Mouse (Mus musculus) gastrocnemius, adult 18-20 months (tissue): Measurements from ENCODE around the gene Nanos2. TPM values are rescaled to one million over a fixed set of nuclear protein-coding genes. Genes with fewer than 3 reads are reported as not detected.

Source experiments
- DNase-seq: peaks from one replicate; pipeline ENCODE4 v3.0.0; 2021; ENCODE audit warnings: low spot score
- total RNA-seq, 2 experiments: library from RNA; stranded (reverse); gene quantifications; 2 replicates each; pipeline ENCODE4 v1.2.3; 2021

Gene Nanos2
- total RNA-seq, 2 experiments from 2014 or later = not detected

DNA sequence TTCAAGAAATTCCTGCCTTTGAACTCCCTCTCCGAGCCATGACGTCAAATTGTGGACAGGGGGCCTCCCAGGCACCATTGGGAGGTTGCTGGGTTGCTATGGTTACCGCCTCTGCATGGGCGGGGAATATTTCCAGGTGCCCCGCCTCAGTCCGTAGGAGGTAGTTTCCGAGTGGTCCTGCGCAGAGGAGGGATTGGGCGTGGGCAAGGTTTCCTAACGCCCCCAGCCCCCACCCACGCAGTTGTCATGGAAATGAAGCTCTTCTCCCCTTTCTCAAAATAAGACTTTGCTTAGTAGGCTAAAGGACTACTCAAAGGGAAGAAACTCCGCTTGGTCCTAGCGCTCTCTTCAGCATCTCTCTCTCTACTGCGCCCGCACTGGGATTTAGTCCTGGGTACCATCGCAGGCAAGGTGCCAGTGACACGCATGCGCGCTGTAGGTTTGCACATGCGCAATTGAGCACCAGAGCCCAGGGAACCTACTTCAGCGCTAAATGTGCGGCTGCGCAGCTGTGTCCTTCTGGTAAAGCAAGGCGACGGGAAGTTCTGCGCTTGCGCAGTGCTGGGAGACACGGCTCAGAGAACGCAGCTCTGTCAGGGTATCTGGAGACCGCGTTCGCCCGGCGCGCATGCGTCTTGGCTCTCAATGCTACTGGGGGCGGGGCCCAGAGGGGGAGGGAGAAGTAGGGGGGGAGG lies 3.5 kb downstream of the Nanos2 start, which contains the start of gene Mypop:
TSS of gene Mypop (plus strand) at position 645 of the 695 bp plus-strand sequence.
- peak; percentile 99 for DNase-seq

DNA sequence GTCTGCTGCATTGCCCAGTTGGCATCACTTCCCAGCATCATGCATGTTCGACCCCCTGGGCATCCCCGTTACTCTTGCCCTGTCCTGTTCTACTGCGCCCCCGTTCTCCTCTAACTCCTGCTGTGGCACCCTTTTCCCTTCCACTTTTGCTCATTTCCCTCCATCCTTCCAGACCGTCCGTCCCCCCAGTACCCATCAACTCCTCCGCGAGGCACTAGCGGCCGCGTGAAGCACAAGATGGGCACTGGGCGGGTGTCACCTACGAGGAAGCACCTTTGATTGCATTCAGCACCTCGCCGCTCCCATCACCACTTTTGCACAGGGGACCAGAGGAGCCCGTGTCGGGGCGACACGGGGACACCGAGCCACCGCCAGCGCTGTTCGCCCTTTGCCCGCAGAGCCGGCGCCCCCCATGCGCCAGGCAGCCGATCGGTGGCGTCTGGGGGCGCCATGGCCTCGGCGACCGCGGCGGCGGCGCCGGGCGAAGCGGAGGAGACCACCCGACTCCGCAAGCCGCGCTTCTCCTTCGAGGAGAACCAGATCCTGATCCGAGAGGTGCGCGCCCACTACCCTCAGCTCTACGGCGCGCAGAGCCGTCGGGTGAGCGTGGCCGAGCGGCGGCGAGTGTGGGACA lies 4.6 kb downstream of the Nanos2 start:
- peak; percentile 11 for DNase-seq

DNA sequence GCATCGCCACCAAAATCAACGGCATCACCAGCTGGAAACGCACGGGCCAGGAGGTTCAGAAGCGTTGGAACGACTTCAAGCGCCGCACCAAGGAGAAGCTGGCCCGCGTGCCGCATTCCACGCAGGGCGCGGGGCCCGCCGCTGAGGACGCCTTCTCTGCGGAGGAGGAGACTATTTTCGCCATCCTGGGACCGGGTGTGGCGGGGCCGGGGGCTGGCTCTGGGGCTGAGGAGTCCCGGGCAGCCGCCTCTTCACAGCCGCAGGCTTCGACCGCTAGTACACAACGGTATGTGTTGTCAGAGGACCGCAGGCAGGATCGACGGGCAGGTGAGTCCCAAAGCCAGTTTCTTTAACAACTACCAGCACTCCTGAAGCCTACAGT lies 5.1 kb downstream of the Nanos2 start:
- peak; percentile 28 for DNase-seq

DNA sequence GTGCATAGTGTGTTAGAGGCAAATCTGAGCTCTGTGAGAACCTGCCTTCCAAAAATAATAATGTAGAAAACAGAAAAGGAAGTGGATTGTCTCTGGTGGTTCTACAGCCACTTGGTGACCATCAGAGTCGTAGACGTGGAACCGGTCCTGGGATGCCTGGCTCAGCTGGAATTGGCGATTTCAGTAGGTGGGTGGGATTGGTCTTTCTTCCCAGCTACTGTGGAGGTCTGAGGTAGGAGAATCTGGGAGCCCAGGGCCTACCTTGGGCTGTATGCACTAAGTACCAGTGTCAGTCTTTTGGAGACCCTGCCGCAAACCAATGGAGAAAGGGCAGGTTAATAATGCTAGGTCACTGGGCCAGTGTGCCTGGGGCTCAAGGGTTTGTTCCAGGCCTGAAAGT lies 5.8 kb downstream of the Nanos2 start:
- DNase-seq = no peak

DNA sequence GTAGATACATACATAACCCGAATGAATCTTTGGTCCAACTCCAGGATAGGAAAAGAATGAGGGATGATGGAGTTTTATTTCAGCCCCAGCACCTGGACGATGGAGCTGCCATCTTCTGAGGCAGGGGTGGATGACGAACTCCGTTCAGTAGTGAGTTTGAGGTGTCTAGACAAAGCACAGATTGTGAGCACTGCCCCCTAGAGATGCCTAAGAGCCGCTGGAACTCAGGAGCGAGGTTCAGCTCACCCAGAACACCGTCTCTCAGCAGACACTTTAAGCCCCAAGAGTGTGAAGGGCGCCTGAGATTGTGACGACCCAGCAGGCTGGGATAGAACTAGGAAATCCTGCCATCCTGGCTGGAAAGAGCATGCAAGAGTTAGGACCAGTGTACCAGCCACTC lies 11.6 kb downstream of the Nanos2 start:
- DNase-seq = no peak

DNA sequence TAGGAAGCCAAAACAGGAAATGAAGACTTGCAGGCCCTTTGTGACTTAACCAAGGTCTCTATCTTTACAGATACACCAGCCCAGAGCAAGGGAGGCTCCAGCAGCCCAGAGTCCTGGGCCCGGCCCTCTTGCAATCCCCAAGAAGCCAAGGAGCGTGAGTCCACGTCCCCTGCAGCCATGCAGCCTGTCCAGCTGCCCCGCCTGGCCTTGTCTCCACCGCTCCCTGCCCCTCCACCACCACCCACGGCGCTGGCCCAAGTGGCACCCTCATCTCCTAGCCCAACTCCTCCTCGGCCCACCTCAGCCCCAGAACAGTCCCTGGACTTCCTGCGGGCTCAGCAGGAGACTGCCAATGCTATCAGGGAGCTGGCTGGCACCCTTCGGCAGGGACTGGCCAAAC lies 13.2 kb downstream of the Nanos2 start:
- DNase-seq = no peak

DNA sequence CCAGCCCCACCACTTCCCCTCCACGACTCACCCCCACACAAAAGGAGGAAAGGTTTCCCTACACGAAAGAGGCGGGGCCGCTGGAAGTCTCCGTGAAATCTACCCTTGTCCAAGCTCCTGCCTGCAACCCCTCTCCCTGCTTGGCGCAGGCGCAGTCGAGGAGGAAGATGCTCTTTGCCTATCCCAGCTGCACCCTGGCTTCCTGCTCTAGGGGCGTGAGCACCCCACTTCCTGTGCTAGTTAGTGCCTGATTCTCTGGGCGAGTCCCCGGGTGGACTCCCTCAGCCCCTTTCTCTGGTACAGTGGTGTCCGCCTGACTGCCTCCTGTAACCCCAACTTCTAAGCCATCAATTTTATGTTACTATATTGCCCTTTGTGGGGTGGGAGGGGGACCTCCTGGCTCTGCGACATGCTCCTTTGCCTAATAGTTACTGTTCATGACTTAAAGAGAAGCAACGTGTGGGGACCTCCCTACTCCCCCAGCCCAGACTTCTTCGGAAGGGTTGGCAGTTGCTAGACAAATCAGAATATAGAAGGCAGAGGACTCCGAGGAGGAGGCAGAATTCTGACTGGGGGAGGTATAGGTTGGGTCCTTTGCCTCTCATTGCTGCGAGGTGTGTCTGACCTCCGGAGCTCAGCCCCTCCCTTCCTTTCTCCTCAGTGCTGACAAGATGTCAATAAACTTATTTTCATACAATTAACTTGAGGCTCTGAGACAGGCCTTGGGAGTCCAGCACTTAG lies 14.0 kb downstream of the Nanos2 start:
- peak; percentile 46 for DNase-seq

DNA sequence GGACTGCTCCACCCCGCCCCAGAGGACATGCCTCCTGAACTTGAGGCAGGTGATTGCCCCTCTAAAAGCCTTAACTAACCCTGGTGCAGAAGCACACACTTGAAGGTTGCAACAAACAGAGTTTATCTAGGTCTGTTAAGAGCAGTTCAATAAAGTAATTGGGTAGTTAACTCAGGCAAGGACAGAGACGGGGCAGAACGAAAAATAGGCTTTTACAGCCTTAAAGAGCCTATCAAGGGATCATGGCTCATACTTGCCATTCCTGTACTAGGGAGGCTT lies 14.5 kb downstream of the Nanos2 start:
- no peak for DNase-seq

DNA sequence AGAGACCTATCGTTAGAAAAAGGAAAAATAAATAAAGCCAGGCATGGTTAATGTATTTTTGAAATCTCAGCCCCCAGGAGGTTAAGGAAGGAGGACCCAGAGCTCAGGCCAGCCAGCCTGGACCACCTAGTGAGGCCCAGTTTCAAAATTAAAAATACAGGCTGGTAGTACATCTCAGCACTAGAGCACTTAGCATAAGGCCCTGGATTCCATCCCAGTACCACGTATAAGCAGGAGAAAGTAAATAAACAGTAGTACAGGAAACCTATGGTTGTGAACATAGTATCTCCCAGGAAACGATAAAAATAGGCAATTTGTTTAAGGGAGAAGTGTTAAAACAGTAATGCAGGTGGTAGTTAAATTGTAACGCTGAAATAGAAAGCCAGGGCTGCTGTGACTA lies 14.9 kb downstream of the Nanos2 start:
- DNase-seq = no peak

DNA sequence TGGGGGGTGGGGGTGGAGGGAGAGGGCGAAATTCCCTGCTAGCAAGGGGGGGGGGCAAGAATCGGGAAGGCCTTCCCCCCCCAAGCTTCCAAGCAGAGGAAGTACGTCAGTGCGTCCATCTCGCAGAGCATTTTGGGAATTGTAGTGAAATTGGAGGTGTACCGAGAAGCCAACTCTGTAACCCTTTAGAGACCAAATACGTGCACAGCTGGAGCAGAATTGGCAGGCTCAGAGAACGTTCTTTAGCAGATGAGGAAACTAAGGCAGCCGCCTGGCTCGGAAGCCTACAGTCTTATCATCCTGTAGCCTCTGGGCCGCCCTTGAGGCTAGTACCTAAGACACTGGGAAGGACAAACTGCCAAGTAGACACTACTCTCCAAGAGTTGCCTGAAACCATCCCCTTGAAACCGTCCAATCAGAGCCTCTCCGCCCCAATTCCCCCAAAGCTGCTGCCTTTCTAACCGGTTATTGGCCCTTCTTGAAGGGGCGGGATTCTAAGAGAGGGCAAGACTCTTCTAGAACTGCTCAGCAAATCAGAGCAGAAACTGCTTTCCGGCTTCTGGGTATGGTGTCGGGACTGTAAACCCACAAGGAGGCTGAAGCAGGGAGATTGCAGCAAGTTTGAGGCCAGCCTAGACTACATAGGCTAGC lies 15.8 kb downstream of the Nanos2 start:
- peak; percentile 85 for DNase-seq

DNA sequence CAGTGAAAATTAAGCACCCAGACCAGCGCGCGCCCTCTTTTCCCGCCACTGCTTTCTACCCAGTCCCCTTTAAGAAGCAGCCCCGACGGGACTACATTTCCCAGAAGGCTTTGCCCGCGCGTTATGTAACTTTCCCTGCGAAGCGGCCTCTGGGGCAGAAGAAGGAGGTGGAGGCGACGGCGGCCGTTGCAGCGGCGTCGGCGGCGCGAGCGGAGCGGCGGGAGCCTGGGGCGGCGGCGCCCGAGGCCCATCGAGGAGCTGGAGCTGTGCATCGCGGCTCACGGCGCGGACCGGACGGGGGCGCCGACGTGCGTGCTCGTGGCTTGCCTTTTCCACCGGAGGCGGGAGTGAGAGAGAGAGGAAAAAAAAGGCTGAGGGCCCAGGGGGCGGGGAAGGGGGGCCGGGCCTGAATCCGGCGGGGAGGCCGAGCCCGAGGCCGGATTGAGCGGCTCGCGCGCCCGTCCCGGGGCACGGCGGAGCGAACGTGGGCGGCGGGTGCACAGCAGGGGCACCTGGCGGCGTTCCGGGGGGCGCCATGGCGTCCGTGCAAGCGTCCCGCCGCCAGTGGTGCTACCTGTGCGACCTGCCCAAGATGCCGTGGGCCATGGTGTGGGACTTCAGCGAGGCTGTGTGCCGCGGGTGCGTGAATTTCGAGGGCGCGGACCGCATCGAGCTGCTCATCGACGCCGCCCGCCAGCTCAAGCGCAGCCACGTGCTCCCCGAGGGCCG lies 16.9 kb downstream of the Nanos2 start, which contains the start of gene Irf2bp1:
TSS of gene Irf2bp1 (plus strand) at position 143 of the 729 bp plus-strand sequence.
- DNase-seq = peak; percentile 97

DNA sequence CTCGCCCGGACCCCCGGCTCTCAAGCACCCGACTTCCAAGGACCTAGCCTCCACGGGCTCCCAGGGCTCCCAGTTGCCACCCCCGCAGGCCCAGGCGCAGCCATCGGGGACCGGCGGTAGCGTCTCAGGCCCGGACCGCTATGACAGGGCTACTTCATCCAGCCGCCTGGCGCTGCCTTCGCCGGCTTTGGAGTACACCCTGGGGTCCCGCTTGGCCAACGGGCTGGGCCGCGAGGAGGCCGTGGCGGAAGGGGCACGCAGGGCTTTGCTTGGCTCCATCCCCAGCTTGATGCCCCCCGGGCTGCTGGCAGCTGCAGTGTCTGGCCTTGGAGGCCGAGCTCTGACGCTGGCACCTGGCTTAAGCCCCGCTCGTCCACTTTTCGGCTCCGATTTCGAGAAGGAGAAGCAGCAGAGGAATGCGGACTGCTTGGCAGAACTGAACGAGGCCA lies 17.5 kb downstream of the Nanos2 start:
- no peak for DNase-seq

DNA sequence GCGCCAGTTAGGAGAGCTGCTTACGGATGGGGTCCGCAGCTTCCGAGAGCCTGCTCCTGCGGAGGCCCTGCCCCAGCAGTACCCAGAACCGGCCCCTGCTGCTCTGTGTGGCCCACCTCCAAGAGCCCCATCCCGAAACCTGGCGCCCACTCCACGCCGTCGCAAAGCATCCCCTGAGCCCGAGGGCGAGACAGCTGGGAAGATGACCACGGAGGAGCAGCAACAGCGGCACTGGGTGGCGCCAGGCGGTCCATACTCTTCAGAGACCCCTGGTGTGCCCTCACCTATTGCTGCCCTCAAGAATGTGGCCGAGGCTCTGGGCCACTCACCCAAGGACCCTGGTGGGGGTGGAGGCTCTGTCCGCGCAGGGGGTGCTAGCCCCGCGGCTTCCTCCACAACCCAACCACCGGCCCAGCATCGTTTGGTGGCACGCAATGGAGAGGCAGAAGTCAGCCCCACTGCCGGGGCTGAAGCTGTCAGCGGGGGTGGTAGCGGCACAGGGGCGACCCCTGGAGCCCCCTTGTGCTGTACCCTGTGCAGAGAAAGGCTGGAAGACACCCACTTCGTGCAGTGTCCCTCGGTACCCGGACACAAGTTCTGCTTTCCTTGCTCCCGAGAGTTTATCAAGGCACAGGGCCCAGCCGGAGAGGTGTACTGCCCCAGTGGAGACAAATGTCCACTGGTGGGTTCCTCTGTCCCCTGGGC lies 18.4 kb downstream of the Nanos2 start:
- no peak for DNase-seq

DNA sequence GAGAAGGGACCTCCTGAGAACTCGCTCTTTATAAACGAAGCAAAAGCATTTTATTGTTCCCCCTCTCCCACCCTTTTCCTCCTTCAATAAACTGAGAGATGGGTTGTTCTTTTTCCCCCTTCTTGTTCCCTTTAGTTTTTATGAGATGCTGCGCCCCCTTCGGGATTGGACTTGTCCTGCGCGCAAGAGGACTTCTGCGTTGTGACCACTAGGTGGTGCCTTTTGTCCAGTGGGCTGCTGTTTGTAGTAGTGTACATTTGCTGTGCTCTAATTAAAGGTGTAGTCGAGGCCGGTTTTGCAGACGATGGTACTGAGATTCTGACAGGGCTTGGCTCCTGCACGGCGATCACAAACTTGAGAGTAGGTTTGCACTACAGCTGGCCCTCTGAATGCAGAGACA lies 19.3 kb downstream of the Nanos2 start:
- peak; percentile 84 for DNase-seq

DNA sequence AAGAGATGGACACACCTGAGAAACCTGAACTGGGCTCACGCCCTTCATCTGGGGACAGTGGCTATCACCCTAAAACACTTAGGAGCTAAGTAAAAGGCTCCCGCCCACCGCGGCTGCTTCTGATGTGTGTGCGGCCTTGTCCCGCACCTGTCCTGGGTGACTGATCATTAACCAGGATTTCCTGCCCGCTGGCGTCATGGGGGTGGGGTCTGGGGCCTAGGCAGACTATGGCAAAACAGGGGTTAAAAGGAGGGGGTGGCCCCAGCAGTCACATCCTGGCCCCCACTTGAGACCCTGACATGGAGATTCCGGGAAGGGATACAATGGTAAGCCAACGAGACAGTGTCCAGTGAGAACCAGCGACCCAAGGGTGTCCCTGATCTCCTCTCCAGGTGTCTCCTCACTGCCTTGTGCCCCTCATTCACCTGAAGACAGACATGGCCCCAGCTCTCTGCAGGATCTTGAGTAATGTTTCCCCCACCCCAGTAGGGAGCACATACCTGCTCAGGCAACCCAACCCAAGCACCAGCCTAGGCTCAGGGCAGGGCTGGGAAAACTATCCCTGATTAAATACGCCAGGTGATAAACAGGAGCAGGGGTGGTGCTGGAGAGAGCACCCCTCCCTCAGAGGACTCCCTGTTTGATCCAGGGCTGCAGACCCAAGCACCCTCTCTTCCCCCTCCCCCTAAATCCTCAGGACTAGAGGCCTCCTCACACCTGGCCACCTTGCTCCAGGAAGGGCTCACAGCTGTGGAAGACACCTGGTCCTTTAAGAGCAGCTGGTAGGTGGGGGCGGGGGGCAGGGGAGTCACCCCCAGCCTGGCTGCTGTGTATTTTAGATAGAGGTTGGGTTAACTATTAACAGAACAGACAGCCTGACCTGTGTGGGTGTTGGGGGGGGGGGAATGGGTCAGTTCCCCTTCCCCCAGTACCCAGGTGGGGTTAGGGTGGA lies 20.1 kb downstream of the Nanos2 start:
- DNase-seq = no peak

DNA sequence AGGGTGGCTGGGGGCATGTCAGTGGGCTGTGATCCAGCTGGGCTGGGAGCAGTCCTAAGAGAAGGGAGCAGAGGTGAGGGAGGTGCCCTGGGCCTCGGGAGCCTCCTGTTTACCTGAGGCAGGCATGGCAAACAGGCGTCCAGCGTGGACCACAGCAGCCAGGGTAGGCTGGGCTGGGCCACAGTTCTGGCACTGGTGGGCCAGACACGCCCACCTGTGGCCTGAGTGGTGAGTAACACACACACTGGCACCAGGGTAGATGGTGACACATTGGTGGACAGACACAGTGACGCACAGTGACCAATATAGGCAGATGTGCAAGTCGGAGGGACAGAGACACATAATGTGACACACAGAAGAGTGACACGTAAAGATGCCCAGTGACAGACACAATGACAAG lies 23.4 kb downstream of the Nanos2 start:
- DNase-seq = no peak

DNA sequence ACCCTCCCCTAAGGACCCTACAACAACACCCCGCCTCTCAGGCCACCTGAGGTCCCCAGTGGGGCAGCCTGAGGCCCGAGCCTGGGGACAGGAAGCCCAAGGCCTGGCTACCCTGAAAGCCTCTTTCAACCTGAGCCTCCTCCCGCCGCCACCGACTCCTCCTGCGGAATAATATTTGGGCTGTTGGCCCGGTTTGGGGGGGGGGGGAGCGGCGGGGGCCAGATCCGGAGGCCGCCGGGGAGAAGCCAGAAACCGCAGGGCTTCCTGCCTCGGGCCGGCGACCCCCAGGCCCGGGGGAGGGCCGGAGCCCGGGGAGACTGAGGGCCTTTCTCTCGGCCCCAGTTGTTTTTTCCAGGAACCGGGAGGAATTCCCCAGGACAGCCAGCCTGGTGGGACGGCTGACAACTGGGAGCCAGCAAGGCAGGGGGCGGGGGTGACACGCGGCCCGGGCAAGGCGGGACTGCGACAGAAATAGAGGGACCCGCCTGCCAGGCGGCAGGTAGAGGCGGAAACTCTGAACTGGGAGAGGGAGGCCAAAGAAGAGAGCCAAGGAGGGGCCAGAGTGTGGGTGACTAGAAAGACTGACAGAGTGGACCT lies 24.9 kb downstream of the Nanos2 start:
- DNase-seq = no peak

DNA sequence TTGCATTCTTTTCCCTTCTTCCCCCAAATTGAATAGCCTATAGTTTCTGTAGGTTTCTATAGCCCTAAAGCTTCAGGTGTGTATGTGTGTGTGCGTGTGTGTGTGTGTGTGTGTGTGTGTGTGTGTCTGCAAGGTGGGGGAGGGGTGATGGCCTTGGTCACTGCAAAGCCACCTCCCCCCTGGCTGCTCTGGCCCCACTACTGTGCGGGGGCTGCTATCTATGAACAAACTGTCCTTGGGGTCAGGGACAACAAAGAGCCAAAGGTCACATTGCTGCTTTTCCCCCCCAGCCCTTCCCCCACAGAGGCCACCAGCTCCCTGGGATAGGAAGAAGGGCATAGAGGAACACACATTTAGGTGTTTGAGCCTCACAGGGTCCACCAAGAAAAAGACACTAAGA lies 25.7 kb downstream of the Nanos2 start:
- DNase-seq = no peak

DNA sequence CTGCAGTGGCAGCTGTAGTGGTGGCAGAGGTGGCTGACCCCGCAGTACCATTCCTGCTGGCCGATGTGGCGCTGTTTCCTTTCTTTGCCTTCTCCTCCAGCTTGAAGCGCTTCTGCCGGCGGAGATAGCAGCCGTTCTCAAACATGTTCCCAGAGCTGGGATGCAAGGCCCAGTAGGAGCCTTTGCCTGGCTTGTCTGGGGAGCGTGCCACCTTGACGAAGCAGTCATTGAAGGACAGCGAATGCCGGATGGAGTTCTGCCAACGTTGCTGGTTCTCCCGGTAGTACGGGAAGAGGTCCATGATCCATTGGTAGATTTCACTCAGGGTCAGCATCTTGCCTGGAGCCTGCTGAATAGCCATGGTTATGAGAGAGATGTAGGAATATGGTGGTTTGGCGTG lies 27.3 kb downstream of the Nanos2 start:
- DNase-seq = no peak
